Mouse (Mus musculus): Measurements from ENCODE around the gene Rimkla.

DNA sequence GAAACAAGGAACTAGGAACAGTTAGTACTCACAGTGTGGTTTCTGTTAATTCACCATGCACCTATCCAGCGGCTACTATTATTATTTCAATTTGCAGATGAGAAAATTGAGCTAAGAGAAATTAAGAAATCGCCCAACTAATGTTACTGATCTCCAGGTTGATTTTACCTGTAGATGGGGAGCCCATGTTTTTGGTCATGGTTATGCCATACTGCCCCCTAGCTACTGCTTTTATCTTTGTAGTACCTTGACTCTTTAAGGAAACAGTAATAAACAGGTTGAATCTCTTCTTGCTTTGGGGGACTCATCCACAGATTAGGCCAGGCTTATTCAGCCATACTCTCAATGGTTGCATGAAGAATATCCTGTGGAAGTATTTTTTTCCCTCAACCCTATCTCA lies 39.4 kb upstream of the Rimkla start:
- TF ChIP-seq TAL1 (IDR thresholded peaks at IDR 0.05; ENCODE audit: low read length) (no peak), GATA1 (IDR thresholded peaks at IDR 0.05; ENCODE audit: low read length) (no peak)

Data from erythroblast, embryonic 14.5 days (primary cell).